Mouse (Mus musculus): Measurements from ENCODE around the gene Dnaaf1. TPM values are rescaled to one million over a fixed set of nuclear protein-coding genes. Genes with fewer than 3 reads are reported as not detected.

The Dnaaf1 gene
- total and polyA plus RNA-seq, 3 experiments, result 0.39 TPM; not detected in 2

DNA sequence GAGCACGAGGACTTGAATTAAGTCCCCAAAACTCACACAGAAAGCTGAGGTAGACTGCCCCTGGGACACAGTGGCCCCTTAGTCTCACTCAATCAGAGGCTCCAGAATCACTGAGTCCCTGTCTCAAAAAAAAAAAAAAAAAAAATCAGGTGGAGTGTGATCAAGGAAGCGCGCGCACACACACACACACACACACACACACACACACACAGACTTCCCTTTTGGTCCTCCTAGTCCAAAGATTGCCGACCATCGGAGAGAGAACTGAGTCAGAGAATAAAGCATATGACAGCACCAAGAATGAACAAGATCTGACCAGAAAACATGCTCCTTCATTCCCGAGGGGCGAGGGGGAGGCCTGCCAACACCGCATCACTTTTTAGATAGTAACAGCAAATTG, 17.9 kb upstream of the Dnaaf1 start:
- no peaks in the 10 kb centered on the region for H3K27me3 ChIP-seq (ENCODE audit: control insufficient read depth, insufficient read depth, low read length)
- intact Hi-C loops (cut with DNase I), result no loop called here
- peak overlapping the region; percentile 73 for H3K4me3 ChIP-seq
- H3K79me2 ChIP-seq (replicated peaks; ENCODE audit: control insufficient read depth, insufficient read depth, low read length), result peaks cover 6% of the 10 kb centered on the region; the same call in 1 of the 2 replicates
- TF ChIP-seq EP300 (IDR thresholded peaks at IDR 0.05; ENCODE audit: insufficient read depth, low read depth, low read length) (no peak), POLR2A (IDR thresholded peaks at IDR 0.05; ENCODE audit: insufficient read depth, low read depth, low read length) (no peak), CTCF (IDR thresholded peaks at IDR 0.05) (no peak)
- H3K9ac ChIP-seq (ENCODE audit: low read depth, low read length), result no peak overlapping the region; the same call in 1 of the 2 replicates
- DNase-seq, result no peak
- H3K4me1 ChIP-seq (ENCODE audit: control insufficient read depth, insufficient read depth, low read length), result peaks cover 12% of the 10 kb centered on the region
- 42% methylated on average over 9 of the region's 9 CpGs for WGBS
- peaks cover 2% of the 10 kb centered on the region for H3K36me3 ChIP-seq (ENCODE audit: control insufficient read depth, insufficient read depth, low read length)
- no peak overlapping the region for H3K27ac ChIP-seq

DNA sequence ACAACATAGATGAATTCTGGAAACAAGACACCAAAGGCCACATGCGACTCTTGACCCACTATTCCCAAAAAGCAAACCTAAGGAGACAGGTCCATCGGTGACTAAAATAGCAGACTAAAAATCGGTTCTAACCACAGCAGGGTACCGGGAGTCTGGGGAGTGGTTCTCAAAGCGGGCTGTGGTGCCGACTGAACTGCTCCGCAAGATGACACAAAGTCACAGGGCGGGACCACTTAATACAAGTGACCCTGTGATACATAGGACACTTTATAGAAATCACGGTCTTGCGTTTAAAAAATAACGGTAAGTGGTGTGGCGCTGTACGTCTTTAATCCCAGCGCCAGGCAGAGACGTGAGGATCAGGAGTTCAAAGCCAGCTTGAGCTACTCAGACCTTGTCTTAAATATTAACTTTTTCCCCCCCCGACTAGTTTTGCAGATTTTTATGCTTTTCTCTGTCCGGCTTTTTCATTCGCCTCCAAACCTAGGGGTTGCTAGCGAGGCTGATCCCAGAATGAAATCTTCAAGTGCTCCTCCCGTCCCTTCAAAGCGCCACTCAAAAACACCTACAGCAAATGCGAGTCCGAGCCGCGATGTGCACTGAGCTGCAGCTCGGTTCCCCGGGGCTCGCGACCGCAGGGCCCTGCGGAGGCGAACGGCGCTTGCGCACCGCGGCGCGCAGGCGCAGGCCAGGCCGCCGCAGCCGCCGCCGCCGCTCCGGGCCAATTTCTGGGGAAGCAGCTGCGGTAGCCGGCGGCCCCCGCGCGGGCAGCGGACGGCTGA, 17.0 kb upstream of the Dnaaf1 start:
- peak overlapping the region; percentile 73 for H3K4me3 ChIP-seq
- TF ChIP-seq POLR2A (IDR thresholded peaks at IDR 0.05; ENCODE audit: insufficient read depth, low read depth, low read length) (peak; percentile 85), EP300 (IDR thresholded peaks at IDR 0.05; ENCODE audit: insufficient read depth, low read depth, low read length) (no peak)
- H3K4me1 ChIP-seq (ENCODE audit: control insufficient read depth, insufficient read depth, low read length), result peaks cover 9% of the 10 kb centered on the region
- intact Hi-C loops (cut with DNase I), result loop anchor here (1.0 kb wide), 1 partner anchor 17 kb away; the partner anchor contains the start of genes Dnaaf1 and Hsdl1
- DNase-seq, result peak; percentile 7 to 21
- peak overlapping the region; percentile 99 for H3K27ac ChIP-seq
- H3K79me2 ChIP-seq (replicated peaks; ENCODE audit: control insufficient read depth, insufficient read depth, low read length), result 0 out of 2 replicates have a peak, but pooled peaks cover 4% of the 10 kb centered on the region
- peaks cover 2% of the 10 kb centered on the region for H3K36me3 ChIP-seq (ENCODE audit: control insufficient read depth, insufficient read depth, low read length)
- under 1% methylated on average over 55 of the region's 55 CpGs for WGBS
- H3K9ac ChIP-seq (ENCODE audit: low read depth, low read length), result peak overlapping the region; percentile 94
- no peaks in the 10 kb centered on the region for H3K27me3 ChIP-seq (ENCODE audit: control insufficient read depth, insufficient read depth, low read length)

DNA sequence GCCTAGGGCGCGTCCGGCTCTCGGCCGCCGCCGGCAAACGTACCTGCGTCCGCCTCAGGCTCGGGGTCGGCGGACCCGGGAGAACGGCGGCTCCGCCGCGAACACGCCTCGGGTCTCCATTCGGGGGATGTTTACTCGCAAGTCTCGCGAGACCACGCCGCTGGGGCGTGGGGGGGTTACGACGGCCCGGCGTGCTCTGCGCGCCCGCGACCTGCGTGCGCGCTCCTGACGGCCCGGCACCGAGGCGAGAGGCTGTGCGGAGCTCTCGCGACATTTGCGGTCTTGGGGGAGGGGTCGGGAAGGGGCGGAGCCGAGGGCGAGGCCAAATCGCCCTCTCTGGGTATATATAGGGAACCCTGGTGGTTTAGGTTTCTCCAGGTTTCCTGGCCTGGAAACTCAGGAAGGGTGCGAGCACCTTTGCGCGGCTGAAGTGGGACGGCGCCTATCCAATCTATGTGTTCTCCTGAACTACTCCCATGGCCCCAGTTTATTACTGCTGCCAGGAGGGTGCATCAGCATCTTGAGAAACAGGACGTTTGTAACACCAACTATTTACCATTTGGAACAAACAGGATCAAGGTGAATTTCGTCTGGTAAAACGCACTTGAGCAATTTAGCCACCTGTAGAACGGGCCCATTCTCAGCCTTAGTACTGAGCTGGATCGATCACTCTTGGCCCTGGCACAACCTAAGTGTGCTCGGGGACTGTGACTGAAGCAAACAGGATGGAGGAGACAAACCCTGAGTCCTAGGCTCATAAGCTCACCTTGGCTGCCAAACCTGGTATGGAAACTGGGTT, 16.2 kb upstream of the Dnaaf1 start, which contains the start of gene Mbtps1:
TSS of gene Mbtps1 (minus strand) at position 133 of the 799 bp plus-strand sequence.
- Histone ChIP-seq H3K27ac (peak within 1 kb of the TSS; percentile 99), H3K9ac (ENCODE audit: low read depth, low read length) (peak within 1 kb of the TSS; percentile 94), H3K4me1 (ENCODE audit: control insufficient read depth, insufficient read depth, low read length) (peaks cover 9% of the 10 kb centered on the region), H3K4me3 (peak within 1 kb of the TSS; percentile 73), H3K36me3 (ENCODE audit: control insufficient read depth, insufficient read depth, low read length) (peaks cover 2% of the 10 kb centered on the region), H3K79me2 (replicated peaks; ENCODE audit: control insufficient read depth, insufficient read depth, low read length) (0 out of 2 replicates have a peak, but pooled peaks cover 2% of the 10 kb centered on the region), H3K27me3 (ENCODE audit: control insufficient read depth, insufficient read depth, low read length) (no peaks in the 10 kb centered on the region)
- intact Hi-C loops (cut with DNase I), result loop anchor here (1.0 kb wide), 1 partner anchor 16 kb away; the partner anchor contains the start of genes Dnaaf1 and Hsdl1
- peak; percentile 99 for DNase-seq
- TF ChIP-seq EP300 (IDR thresholded peaks at IDR 0.05; ENCODE audit: insufficient read depth, low read depth, low read length) (peak; percentile 17; the same call in 1 of the 2 replicates), POLR2A (IDR thresholded peaks at IDR 0.05; ENCODE audit: insufficient read depth, low read depth, low read length) (peak; percentile 88), CTCF (IDR thresholded peaks at IDR 0.05) (peak; percentile 45)
- WGBS, result 4% methylated on average over 63 of the region's 63 CpGs

DNA sequence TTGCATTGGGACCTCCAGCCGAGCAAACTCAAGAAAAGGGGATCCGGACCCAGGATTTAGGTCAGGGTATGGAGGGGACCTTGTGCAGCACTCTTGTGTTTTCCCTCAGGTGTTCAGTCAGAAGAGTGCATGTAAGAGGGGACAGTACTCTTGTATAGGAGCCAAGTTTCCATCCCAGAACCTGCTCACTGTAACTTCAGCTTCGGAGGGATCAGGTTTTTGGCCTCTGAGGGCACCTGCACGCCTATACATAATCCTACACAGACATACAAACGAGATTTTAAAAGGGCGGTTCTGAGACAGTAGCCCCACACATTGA, 15.7 kb upstream of the Dnaaf1 start:
- no peak for DNase-seq
- intact Hi-C loops (cut with DNase I), result no loop called here
- no peak overlapping the region; the same call in 1 of the 2 replicates for H3K9ac ChIP-seq (ENCODE audit: low read depth, low read length)
- TF ChIP-seq EP300 (IDR thresholded peaks at IDR 0.05; ENCODE audit: insufficient read depth, low read depth, low read length) (no peak), POLR2A (IDR thresholded peaks at IDR 0.05; ENCODE audit: insufficient read depth, low read depth, low read length) (no peak), CTCF (IDR thresholded peaks at IDR 0.05) (no peak)
- H3K4me3 ChIP-seq, result no peak overlapping the region
- H3K27me3 ChIP-seq (ENCODE audit: control insufficient read depth, insufficient read depth, low read length), result no peaks in the 10 kb centered on the region
- peaks cover 9% of the 10 kb centered on the region for H3K4me1 ChIP-seq (ENCODE audit: control insufficient read depth, insufficient read depth, low read length)
- H3K27ac ChIP-seq, result peak overlapping the region; percentile 99; the same call in 1 of the 2 replicates
- H3K36me3 ChIP-seq (ENCODE audit: control insufficient read depth, insufficient read depth, low read length), result peaks cover 2% of the 10 kb centered on the region
- H3K79me2 ChIP-seq (replicated peaks; ENCODE audit: control insufficient read depth, insufficient read depth, low read length), result 0 out of 2 replicates have a peak, but pooled peaks cover 2% of the 10 kb centered on the region
- WGBS, result 90% methylated on average over 6 of the region's 6 CpGs

DNA sequence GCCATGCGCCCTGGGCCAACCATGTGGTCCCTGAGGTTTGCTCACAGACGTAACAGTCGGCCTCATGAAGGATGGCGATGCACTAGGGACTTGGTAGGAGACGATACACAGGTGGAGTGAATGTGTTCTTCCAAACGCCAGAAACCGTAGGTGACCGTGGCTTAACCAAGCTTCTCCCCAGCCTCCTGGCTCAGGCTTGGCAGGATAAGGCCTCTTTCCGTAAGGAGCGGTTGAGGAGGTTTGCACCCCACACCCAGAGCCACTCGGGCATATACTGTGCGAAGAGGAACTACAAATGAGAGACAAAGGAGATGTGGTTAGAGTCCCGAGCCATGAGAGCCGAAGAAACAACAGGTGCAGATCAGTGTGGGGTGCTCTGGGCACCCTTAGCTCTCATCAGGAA, 11.2 kb upstream of the Dnaaf1 start:
- Histone ChIP-seq H3K9ac (ENCODE audit: low read depth, low read length) (no peak overlapping the region), H3K27ac (no peak overlapping the region)
- 92% methylated on average over 14 of the region's 14 CpGs for WGBS

More for the DNA sequence above, 11.2 kb upstream of the Dnaaf1 start:
- no peaks in the 10 kb centered on the region for H3K79me2 ChIP-seq (replicated peaks; ENCODE audit: control insufficient read depth, insufficient read depth, low read length)
- no peaks in the 10 kb centered on the region for H3K36me3 ChIP-seq (ENCODE audit: control insufficient read depth, insufficient read depth, low read length)
- peak in 1 of 2 experiments; percentile 10 for DNase-seq
- no peaks in the 10 kb centered on the region for H3K27me3 ChIP-seq (ENCODE audit: control insufficient read depth, insufficient read depth, low read length)
- H3K4me1 ChIP-seq (ENCODE audit: control insufficient read depth, insufficient read depth, low read length), result peaks cover 3% of the 10 kb centered on the region
- TF ChIP-seq POLR2A (IDR thresholded peaks at IDR 0.05; ENCODE audit: insufficient read depth, low read depth, low read length) (no peak), CTCF (IDR thresholded peaks at IDR 0.05) (no peak), EP300 (IDR thresholded peaks at IDR 0.05; ENCODE audit: insufficient read depth, low read depth, low read length) (no peak)
- H3K4me3 ChIP-seq, result no peak overlapping the region
- intact Hi-C loops (cut with DNase I), result no loop called here

All from heart, adult 2 months (tissue).